Mouse (Mus musculus): ENCODE data around the gene Gm14325. TPM values are rescaled to one million over a fixed set of nuclear protein-coding genes. Genes with fewer than 3 reads are reported as not detected.
"Not testable (repeated sequence)": the region's sequence is repeated elsewhere in the genome, so short reads cannot be mapped to it uniquely, and the experiment has no call there.

Gm14325 gene
- 4.2 and 5.6 TPM in 2 replicates for polyA plus RNA-seq (2012; rRNA removed)

DNA sequence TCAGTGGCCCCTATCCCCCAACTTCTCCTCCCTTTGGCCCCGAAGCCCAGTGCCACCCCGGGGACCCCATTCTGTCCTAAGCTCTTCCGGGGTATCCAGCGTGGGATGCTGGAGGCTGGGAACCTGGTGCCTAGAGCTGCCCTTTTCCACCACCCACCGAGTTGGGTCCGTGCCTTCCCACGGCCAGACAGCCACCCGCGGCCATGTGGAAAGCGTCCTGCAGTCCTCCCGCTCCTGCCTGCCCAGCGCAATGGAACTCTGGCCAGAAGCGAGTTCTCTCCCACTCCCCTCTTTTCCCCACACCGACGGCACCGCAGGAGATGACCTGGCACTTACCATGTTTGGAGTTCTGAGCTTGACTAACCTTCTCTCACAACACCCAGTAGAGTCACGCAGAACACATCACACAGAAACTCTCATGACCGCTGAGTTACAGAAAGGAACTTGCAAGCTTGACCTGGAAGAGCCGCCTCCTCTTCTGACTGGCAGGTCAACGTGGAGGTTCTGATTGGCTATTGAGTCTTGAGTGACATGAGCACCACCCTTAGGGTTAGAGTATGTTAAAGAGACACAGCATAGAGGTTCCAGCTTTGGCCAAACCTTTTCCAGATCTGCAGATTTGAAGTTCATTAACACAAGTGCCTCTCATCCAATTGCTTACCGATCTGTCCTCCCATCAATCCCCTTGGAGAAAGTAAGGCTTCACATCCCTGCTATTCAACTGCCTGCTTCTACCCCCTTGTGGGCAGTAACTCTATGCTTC, at the start of gene Gm14325:
Gene Gm14325, minus strand, starts transcription at position 436 of the 763 bp plus-strand sequence.
- peak; percentile 55 for DNase-seq
- not testable (repeated sequence) for H3K27ac ChIP-seq (ENCODE audit: control insufficient read depth, insufficient read depth, low read length); H3K27me3 ChIP-seq (ENCODE audit: control insufficient read depth, insufficient read depth, low read length); H3K4me1 ChIP-seq (replicated peaks; ENCODE audit: control insufficient read depth, insufficient read depth, low read length); H3K36me3 ChIP-seq (ENCODE audit: control insufficient read depth, insufficient read depth, low read length)
- WGBS: 4% methylated on average over 18 of the region's 21 CpGs
- H3K4me3 ChIP-seq (ENCODE audit: control insufficient read depth, insufficient read depth, low read length): peak within 1 kb of the TSS; percentile 53

DNA sequence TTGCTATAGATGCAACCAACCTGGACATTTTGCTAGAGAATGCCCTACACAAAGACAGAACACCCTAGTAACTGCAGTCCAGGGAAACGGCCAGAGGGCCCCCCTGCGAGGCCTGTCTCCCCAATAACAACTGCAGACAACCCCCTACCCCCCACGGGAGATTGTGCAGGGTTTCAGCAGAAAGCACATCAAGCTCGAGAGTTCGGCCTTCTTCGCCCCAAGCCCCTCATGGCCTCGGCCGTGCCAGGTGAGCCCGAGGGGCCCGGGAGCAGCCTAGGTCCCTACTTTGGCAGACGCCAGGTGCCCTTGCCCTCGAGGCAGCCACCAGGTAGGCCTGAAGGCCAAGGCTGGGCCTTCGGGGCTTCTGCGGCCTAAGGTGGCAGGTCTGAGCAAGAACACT, 47.6 kb upstream of the Gm14325 start:
- not testable (repeated sequence) for H3K4me3 ChIP-seq (ENCODE audit: control insufficient read depth, insufficient read depth, low read length); H3K27ac ChIP-seq (ENCODE audit: control insufficient read depth, insufficient read depth, low read length)
- 92% methylated on average over 14 of the region's 14 CpGs for WGBS

DNA sequence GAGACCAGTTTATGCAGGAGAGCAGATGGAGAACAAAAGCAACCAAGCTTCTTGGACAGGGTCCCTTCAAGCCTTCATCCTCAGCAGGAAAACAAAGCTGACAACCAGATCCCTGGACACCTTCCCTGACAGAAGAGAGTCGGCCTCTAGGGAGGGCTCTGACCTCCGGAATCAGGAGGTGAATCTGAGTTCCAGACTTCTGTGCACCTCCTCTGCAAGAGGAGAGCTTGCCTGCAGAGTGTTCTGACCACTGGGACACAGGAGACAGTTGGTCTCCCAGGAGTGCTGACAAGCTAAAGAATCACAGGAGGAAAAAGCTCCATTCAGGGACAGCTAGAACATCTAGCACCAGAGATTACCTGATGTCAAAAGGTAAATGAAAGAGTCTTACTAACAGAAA, 22.1 kb upstream of the Gm14325 start:
- WGBS: 89% methylated on average over 2 of the region's 2 CpGs
- not testable (repeated sequence) for H3K27ac ChIP-seq (ENCODE audit: control insufficient read depth, insufficient read depth, low read length); DNase-seq; H3K27me3 ChIP-seq (ENCODE audit: control insufficient read depth, insufficient read depth, low read length); H3K4me3 ChIP-seq (ENCODE audit: control insufficient read depth, insufficient read depth, low read length); H3K4me1 ChIP-seq (replicated peaks; ENCODE audit: control insufficient read depth, insufficient read depth, low read length); H3K36me3 ChIP-seq (ENCODE audit: control insufficient read depth, insufficient read depth, low read length)

More for the DNA sequence above, 47.6 kb upstream of the Gm14325 start:
- DNase-seq; H3K4me1 ChIP-seq (replicated peaks; ENCODE audit: control insufficient read depth, insufficient read depth, low read length); H3K27me3 ChIP-seq (ENCODE audit: control insufficient read depth, insufficient read depth, low read length); H3K36me3 ChIP-seq (ENCODE audit: control insufficient read depth, insufficient read depth, low read length): not testable (repeated sequence)

DNA sequence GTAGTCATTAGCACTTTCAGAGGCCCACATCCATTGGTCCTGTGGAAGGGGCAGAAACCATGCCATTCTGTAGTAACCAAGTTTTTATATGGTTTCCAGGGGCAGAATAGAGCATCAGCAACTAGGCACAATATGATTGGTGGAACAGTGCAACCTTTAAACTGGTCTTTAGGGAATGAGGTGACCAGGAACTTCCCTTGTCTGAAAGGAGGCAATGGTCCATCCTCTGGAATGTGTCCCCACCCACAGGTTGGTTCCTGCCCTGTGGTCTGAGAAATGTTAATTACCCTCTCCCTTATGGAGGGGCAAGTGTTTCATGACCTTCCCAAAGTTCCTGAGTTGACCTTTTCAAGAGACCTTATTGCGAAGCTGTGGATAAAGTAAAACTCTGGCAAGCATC, 3.5 kb upstream of the Gm14325 start:
- H3K27ac ChIP-seq (ENCODE audit: control insufficient read depth, insufficient read depth, low read length); H3K4me1 ChIP-seq (replicated peaks; ENCODE audit: control insufficient read depth, insufficient read depth, low read length); DNase-seq; H3K36me3 ChIP-seq (ENCODE audit: control insufficient read depth, insufficient read depth, low read length); H3K4me3 ChIP-seq (ENCODE audit: control insufficient read depth, insufficient read depth, low read length); H3K27me3 ChIP-seq (ENCODE audit: control insufficient read depth, insufficient read depth, low read length): not testable (repeated sequence)
- WGBS: 87% methylated on average over 1 of the region's 1 CpGs

DNA sequence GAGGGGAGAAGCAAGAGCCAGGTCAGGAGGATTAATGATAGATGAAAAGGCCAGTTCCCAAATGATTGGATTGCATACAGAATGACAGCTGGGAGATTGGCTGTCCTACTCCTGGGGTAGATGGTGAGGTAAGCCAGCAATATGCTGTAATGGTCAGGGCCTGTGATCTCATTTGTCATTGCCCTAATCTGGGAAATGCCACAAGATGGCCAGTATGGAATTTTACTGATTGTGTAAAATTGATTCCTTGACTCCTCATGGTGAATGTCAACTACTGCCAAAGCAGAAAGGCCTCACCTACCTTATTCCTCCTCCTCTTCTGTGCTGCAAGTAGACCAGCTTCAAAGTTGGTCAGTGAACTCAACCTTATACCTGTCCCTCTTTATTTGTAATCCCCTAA, 3.4 kb downstream of the Gm14325 start:
- not testable (repeated sequence) for DNase-seq; H3K4me1 ChIP-seq (replicated peaks; ENCODE audit: control insufficient read depth, insufficient read depth, low read length); H3K27ac ChIP-seq (ENCODE audit: control insufficient read depth, insufficient read depth, low read length); H3K36me3 ChIP-seq (ENCODE audit: control insufficient read depth, insufficient read depth, low read length); H3K27me3 ChIP-seq (ENCODE audit: control insufficient read depth, insufficient read depth, low read length); H3K4me3 ChIP-seq (ENCODE audit: control insufficient read depth, insufficient read depth, low read length)

DNA sequence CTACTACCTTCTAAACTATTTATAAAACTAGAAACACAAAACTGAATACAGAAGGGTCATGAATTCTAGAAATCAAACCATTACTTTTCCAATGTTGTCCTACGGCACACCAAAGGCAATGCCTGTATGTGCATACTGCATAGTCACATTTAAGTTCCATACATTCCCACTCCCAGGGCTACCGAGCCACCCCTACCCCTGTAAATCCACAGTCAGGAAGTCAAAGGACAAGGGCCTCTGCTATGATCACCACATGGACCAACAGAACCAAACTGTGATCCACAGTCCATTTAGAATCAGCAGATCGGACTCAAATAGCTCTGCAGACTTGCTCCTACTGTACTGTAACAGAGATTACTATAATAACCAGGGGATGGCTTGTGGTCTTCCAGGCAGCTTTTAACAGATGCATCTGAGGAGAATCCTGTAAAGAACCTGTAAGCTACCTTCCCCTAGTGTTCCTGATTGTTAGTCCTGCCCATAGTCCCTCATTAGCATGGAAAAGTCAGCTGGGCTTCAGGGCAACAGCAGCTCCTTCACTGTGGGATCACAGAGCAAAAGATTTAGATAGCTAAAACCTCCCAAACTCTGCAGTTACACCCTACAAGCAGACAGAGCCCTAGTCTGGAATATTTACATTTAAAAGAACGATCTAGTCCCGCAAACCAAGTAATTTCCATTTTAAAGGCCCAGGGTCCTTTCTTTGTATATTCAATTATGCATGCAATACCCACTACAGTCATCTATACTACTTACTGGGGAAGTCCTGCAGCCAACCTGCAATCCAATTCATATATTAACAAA, 4.2 kb downstream of the Gm14325 start:
- not testable (repeated sequence) for DNase-seq; H3K4me1 ChIP-seq (replicated peaks; ENCODE audit: control insufficient read depth, insufficient read depth, low read length); H3K36me3 ChIP-seq (ENCODE audit: control insufficient read depth, insufficient read depth, low read length); H3K27ac ChIP-seq (ENCODE audit: control insufficient read depth, insufficient read depth, low read length); H3K27me3 ChIP-seq (ENCODE audit: control insufficient read depth, insufficient read depth, low read length); H3K4me3 ChIP-seq (ENCODE audit: control insufficient read depth, insufficient read depth, low read length)
- over 99% methylated on average over 5 of the region's 5 CpGs for WGBS

DNA sequence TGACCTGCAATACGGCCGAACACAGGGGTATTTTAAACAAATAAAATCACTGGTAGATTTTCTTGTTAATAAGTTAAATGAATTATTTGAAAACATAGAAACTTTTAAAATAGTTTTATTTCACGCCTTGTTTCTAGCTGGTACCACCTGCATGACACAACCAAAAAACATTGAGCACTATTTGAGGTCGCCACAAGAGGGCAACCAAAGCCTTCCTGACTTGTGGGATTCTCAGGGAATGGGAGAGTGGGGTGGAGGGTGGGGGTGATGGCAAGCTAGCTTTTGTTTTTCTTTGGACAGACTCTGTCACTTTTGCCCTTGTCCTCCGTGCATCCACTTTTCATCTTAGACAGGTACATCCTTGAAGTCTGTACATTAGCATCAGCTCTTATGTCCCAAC, 18.2 kb downstream of the Gm14325 start:
- H3K27me3 ChIP-seq (ENCODE audit: control insufficient read depth, insufficient read depth, low read length); DNase-seq; H3K4me1 ChIP-seq (replicated peaks; ENCODE audit: control insufficient read depth, insufficient read depth, low read length); H3K4me3 ChIP-seq (ENCODE audit: control insufficient read depth, insufficient read depth, low read length); H3K27ac ChIP-seq (ENCODE audit: control insufficient read depth, insufficient read depth, low read length); H3K36me3 ChIP-seq (ENCODE audit: control insufficient read depth, insufficient read depth, low read length): not testable (repeated sequence)
- WGBS: 95% methylated on average over 2 of the region's 5 CpGs

DNA sequence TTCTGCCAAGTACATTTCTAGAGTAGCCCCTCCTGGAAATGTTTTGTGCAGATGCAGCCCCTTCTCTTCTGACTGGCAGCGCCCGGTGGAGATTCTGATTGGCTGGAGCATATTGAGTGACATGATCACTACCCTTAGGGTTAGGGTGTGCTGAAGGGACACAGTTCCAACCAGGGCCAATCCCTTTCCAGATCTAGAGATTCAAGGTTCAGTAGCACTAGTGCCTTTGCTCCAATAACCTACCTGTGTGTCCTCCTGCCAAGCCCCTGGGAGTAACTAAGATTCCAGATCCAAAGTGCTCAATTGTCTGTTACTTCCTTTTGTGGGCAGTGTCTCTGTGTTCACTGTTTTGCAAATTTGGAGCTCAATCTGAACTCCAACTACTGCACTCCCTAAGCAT, 34.0 kb downstream of the Gm14325 start:
- not testable (repeated sequence) for H3K4me1 ChIP-seq (replicated peaks; ENCODE audit: control insufficient read depth, insufficient read depth, low read length); DNase-seq; H3K27ac ChIP-seq (ENCODE audit: control insufficient read depth, insufficient read depth, low read length); H3K36me3 ChIP-seq (ENCODE audit: control insufficient read depth, insufficient read depth, low read length); H3K27me3 ChIP-seq (ENCODE audit: control insufficient read depth, insufficient read depth, low read length); H3K4me3 ChIP-seq (ENCODE audit: control insufficient read depth, insufficient read depth, low read length)
- WGBS: no CpG with 5 or more reads among the region's 2 CpGs

DNA sequence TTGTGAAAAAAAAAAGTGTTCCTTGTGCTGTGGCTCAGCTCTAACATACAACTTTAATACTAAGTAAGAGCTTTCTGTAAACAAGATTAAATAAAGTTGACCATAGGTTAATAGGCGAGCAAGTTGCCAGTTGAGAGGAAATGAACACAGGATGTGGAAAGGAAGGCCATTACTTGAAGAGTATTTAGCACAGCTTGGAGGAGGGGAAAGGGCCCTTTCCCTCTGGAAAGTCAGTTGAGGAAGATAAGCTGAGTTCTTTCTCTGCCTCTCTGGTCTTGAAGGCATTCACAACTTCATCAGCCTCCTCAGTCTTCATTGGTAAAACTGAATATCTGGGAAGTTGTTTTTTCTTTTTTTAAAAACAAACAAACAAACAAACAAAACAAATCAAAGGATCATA, 52.8 kb downstream of the Gm14325 start:
- not testable (repeated sequence) for H3K4me3 ChIP-seq (ENCODE audit: control insufficient read depth, insufficient read depth, low read length); DNase-seq; H3K36me3 ChIP-seq (ENCODE audit: control insufficient read depth, insufficient read depth, low read length); H3K27ac ChIP-seq (ENCODE audit: control insufficient read depth, insufficient read depth, low read length); H3K27me3 ChIP-seq (ENCODE audit: control insufficient read depth, insufficient read depth, low read length); H3K4me1 ChIP-seq (replicated peaks; ENCODE audit: control insufficient read depth, insufficient read depth, low read length)
- WGBS: 9% methylated on average over 1 of the region's 1 CpGs
